ENCODE assay signal across 28 mouse cellular contexts in genomic region chr17:37026425-37026824, GRCm38 (mm10). TPM values are rescaled to one million over a fixed set of nuclear protein-coding genes. Genes with fewer than 3 reads are reported as not detected.
"Had no signal": no experiment of that assay in that cellular context is flagged by ENCODE, and none has a peak within 500 bp of the region (broad histone marks: within the 10 kb centered on the region; RNA-seq: fewer than 3 reads in every experiment).

No protein-coding gene starts in this region.

- H3K9me3 ChIP-seq: limb, embryonic 10.5 days; limb, embryonic 13.5 days; liver, embryonic 12.5 days; liver, embryonic 15.5 days; lung, embryonic 15.5 days; megakaryocyte, embryonic 14.5 days; midbrain, embryonic 10.5 days; midbrain, embryonic 13.5 days; neural tube, embryonic 13.5 days; stomach, embryonic 15.5 days had no signal

- H3K4me2 ChIP-seq: limb, embryonic 13.5 days; liver, embryonic 12.5 days; liver, embryonic 15.5 days; lung, embryonic 15.5 days; midbrain, embryonic 13.5 days; neural tube, embryonic 13.5 days; stomach, embryonic 15.5 days had no signal

- H3K27me3 ChIP-seq: limb, embryonic 13.5 days; liver, embryonic 12.5 days; liver, embryonic 15.5 days; lung, embryonic 15.5 days; megakaryocyte, embryonic 14.5 days; midbrain, embryonic 13.5 days; neural tube, embryonic 13.5 days; stomach, embryonic 15.5 days had no signal

- H3K9ac ChIP-seq: limb, embryonic 13.5 days; liver, embryonic 12.5 days; liver, embryonic 15.5 days; lung, embryonic 15.5 days; midbrain, embryonic 13.5 days; neural tube, embryonic 13.5 days; stomach, embryonic 15.5 days had no signal

- H3K4me3 ChIP-seq: layer of hippocampus, adult 2 months; limb, embryonic 10.5 days; limb, embryonic 13.5 days; liver, embryonic 12.5 days; liver, embryonic 15.5 days; lung, embryonic 15.5 days; megakaryocyte, embryonic 14.5 days; midbrain, embryonic 10.5 days; midbrain, embryonic 13.5 days; myocyte; neural tube, embryonic 13.5 days; stomach, embryonic 15.5 days had no signal

- H3K4me1 ChIP-seq: stomach, embryonic 15.5 days had no signal

- H3K36me3 ChIP-seq: limb, embryonic 10.5 days; limb, embryonic 13.5 days; liver, embryonic 12.5 days; liver, embryonic 15.5 days; lung, embryonic 15.5 days; midbrain, embryonic 10.5 days; midbrain, embryonic 13.5 days; neural tube, embryonic 13.5 days; stomach, embryonic 15.5 days had no signal

- DNase-seq: kidney, adult 2 months; kidney, postnatal 25 days; layer of hippocampus, adult 9-11 months; liver; lung, adult 18-20 months; lung, postnatal 10 days; lung, postnatal 36 days; right cerebral cortex, postnatal 25 days; spleen, adult 18-20 months; thymus, postnatal 36 days had no signal

- ATAC-seq: liver, embryonic 12.5 days; midbrain, embryonic 13.5 days; midbrain, embryonic 16.5 days had no signal

- H3K27ac ChIP-seq: kidney, postnatal 0 days; layer of hippocampus, adult 2 months; limb, embryonic 10.5 days; limb, embryonic 13.5 days; liver, embryonic 12.5 days; liver, embryonic 15.5 days; lung, embryonic 15.5 days; midbrain, embryonic 10.5 days; midbrain, embryonic 13.5 days; neural tube, embryonic 13.5 days; stomach, embryonic 15.5 days had no signal

RNA-seq across cellular contexts. Expression of gene Mog, which starts 3.2 kb away (rescaled TPM):
- total RNA-seq: monocyte, adult 5-6 weeks; neutrophil, adult 5-6 weeks had no signal
- polyA plus RNA-seq: kidney, adult 2 months; kidney, postnatal 0 days; large intestine, adult 2 months; liver, embryonic 12.5 days; liver, embryonic 15.5 days had no signal

RNA-seq across cellular contexts. Expression of gene Zfp57, which starts 25.5 kb away (rescaled TPM):
- total RNA-seq: monocyte, adult 5-6 weeks; neutrophil, adult 5-6 weeks had no signal

RNA-seq across cellular contexts. Expression of gene H2-M5, which starts 37.1 kb away (rescaled TPM):
- total RNA-seq: monocyte, adult 5-6 weeks; neutrophil, adult 5-6 weeks had no signal
- polyA plus RNA-seq: large intestine, adult 2 months; liver, embryonic 15.5 days had no signal

RNA-seq across cellular contexts. Expression of gene 2410137M14Rik, which starts 45.4 kb away (rescaled TPM):
- total RNA-seq: layer of hippocampus, adult 2 months; monocyte, adult 5-6 weeks had no signal
- polyA plus RNA-seq: kidney, embryonic 14.5 days; kidney, postnatal 0 days; large intestine, adult 2 months; limb, embryonic 10.5 days; limb, embryonic 13.5 days; liver, embryonic 12.5 days; liver, embryonic 15.5 days; lung, embryonic 15.5 days; midbrain, embryonic 10.5 days; myocyte; stomach, embryonic 15.5 days had no signal
